Mouse (Mus musculus) lung, postnatal 0 days (tissue): ENCODE results near the gene Mlkl.
A peak's percentile ranks its signal among the peaks of the same experiment; 100 is the strongest.

Experiments
- CTCF ChIP-seq: IDR thresholded peaks from 2 replicates; pipeline ENCODE4 v1.5.1; 2016; ENCODE audit warnings: antibody characterized with exemption, mild to moderate bottlenecking
- EP300 ChIP-seq: IDR thresholded peaks from 2 replicates; pipeline ENCODE4 v1.6.1; 2016; ENCODE audit warnings: antibody characterized with exemption, mild to moderate bottlenecking, control low read depth

DNA sequence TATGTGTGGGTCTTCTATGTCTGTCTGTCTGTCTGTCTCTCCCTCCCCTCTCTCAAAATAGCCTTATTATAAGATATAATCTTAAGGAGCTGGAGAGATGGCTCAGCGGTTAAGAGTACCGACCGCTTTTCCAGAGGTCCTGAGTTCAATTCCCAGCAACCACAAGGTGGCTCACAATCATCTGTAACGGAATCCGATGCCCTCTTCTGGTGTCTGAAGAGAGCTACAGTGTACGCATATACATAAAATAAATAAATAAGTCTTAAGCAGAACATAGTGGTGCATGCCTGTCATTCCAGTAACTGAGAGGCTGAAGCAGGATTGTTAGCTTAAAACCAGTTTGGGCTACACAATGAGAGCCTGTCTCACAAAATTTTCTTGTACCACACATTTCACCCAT is 12.6 kb upstream of the Mlkl start:
- no peak for TF ChIP-seq EP300
- 0 out of 2 replicates have a peak, but pooled peaks have one; percentile 10 for TF ChIP-seq CTCF
